Mouse (Mus musculus): ENCODE data around the gene Gbp10. TPM values are rescaled to one million over a fixed set of nuclear protein-coding genes. Genes with fewer than 3 reads are reported as not detected.
"Not testable (repeated sequence)": the region's sequence is repeated elsewhere in the genome, so short reads cannot be mapped to it uniquely, and the experiment has no call there.

Gene Gbp10
- total RNA-seq (2021) = not detected
- long read RNA-seq = 0 reads

DNA sequence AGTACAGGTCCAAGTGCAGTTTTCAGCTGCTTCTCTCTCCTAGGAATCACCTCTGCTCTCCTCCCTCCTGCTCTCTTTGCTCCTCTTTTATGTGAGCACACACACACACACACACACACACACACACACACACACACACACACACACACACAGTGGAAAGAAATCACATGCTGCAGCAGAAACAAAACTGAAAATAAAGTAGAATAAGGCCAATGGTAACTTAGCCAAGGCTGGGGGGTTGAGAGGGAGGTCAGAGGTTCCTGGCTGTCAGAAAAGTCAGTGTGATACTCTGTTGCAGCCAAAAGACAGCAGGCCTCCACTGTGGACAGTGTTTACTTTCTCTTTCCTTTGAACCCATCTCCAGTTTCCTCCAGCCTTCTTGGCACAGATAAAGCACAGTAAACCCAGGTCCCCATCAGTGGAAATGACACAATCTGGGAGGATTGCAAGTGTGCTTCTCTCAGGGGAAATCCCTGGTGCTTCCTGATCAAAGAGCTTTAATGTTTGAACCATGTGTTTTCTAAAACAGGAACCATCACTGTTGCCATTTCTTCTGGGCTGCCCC, at the start of gene Gbp10:
Gene Gbp10, minus strand, starts transcription at position 51 of the 565 bp plus-strand sequence.
- not testable (repeated sequence) for DNase-seq (ENCODE audit: low spot score in 2 of 2)

DNA sequence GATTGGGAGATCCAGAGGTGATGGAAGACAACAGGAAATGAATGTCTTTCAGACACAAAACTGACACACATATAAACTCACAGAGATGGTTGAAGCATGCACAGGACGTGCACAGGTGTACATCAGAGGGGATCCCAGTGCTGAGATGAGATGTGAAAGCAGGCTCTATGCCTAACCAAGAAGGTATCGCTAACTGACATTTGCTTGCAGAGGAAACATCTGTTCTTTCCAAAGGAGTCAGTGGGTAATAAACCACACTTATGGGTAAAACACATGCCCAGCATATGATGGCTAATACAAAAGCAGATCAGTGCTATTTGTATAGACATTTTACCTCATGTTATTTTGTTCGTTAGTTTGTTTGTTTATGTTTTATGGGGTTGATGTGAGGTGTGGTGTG, 21.3 kb upstream of the Gbp10 start:
- not testable (repeated sequence) for DNase-seq (ENCODE audit: low spot score in 2 of 2)

DNA sequence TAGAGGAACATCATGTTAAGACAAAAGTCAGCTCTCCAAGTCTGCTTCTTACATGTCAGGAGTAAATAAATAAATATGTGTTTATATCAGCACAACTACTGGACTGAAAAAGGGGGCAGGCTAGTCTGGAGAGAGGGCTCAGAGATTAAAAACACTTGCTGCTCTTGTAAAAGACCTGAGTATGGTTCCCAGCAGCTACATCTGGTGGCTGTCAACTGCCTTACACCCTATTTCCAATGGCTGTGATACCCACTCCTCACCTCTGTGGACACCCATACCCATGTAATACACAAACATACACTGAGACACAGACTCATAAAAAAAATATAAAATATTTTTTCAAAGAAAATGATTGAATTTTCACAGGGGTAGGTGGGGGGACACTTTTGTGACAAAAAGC, 13.2 kb upstream of the Gbp10 start:
- no peak for DNase-seq (ENCODE audit: low spot score in 2 of 2)

DNA sequence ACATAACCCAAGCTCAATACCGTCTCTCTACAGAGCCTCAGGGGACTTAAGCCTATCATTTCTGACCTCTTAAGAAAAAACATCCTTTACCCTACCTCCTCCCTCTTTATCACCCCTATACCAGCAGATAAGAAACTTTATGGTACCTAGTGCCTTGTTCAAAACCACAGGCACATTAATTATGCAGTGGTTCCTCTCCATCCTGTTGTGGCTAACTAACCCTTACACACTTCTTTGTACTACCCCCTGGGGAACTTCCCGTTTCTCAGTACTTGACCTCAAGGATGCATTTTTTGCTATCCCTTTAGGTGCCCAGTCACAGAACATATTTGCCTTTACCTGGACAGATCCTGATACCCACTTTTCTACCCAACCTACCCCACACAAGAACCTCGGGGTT, 5.4 kb upstream of the Gbp10 start:
- DNase-seq (ENCODE audit: low spot score in 2 of 2) = not testable (repeated sequence)

DNA sequence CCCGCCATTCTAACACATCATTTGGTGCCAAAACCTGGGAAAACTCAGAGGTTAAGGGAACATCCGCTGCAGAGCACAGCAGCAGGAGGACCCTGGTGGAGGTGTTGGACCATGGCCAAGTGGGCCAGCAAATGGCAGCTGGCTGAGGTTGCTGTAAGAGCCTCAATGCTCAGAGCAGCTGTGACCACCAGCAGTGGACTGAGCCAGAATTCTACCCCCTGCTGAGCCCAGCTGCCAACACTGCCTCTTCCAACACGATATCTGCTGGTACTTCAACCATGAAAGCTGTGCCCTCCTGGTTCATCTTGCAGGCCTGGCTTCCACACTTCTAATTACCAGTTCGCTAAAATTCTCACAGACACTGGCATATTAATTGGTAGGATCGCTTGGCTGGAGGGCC, 1.6 kb upstream of the Gbp10 start:
- not testable (repeated sequence) for DNase-seq (ENCODE audit: low spot score in 2 of 2)

DNA sequence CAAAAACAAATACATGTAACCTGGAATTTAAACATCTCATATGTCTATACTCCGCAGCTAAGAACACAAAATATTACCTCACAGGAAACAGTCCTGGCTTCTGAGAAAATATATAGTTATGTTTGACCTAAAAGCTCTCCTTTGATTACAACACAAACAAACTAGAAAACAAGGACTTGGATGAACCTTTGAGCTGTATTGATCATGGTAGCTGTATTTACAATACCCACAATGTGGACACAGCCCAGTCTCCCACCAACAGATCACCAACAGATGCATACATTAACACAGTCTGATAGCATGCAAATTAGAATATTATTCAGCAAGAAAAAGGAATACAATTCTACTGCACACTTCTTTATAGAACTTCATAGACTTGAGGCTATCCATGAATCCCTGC, 931 bp downstream of the Gbp10 start:
- DNase-seq (ENCODE audit: low spot score in 2 of 2) = not testable (repeated sequence)

DNA sequence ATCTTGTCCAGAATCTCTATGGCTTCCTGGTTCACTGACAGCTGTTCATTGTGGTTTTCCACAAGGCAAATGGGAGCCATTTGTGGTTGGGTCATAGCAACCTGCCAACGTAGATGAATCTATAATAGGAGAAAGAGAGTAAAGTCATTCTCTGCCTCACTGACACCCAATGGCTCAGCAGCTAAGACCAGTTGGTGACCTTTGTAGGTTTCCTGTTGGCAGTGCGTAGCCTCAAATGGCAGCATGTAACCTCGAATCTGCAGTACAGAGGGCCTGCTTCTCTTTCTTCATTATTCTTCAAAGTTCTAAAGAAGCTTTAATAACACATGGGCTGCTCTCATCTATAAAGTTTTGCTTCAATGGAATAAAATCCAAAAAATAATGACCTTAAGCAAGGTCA, 3.3 kb downstream of the Gbp10 start:
- DNase-seq (ENCODE audit: low spot score in 2 of 2) = not testable (repeated sequence)

DNA sequence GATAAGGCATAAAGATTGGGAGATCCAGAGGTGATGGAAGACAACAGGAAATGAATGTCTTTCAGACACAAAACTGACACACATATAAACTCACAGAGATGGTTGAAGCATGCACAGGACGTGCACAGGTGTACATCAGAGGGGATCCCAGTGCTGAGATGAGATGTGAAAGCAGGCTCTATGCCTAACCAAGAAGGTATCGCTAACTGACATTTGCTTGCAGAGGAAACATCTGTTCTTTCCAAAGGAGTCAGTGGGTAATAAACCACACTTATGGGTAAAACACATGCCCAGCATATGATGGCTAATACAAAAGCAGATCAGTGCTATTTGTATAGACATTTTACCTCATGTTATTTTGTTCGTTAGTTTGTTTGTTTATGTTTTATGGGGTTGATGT, 30.4 kb downstream of the Gbp10 start:
- not testable (repeated sequence) for DNase-seq (ENCODE audit: low spot score in 2 of 2)

DNA sequence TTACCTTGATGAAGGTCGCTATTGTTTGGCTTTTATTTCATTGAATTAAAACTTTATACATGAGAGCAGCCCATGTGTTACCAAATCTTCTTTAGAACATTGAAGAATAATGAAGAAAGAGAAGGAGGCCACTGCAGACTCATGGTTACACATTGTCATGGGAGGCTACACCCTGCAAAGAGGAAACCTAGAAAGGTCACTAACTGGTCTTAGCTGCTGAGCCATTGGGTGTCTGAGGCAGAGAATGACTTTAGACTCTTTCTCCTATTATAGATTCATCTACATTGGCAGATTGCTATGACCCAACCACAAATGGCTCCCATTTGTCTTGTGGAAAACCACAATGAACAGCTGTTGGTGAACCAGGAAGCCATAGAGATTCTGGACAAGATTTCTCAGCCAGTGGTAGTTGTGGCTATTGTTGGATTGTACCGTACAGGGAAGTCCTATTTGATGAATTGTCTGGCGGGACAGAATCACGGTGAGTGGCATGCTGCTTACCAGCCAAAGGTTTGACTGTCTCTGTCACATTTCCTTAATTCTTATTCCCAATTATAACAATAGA, 38.5 kb downstream of the Gbp10 start:
- DNase-seq (ENCODE audit: low spot score in 2 of 2) = not testable (repeated sequence)

DNA sequence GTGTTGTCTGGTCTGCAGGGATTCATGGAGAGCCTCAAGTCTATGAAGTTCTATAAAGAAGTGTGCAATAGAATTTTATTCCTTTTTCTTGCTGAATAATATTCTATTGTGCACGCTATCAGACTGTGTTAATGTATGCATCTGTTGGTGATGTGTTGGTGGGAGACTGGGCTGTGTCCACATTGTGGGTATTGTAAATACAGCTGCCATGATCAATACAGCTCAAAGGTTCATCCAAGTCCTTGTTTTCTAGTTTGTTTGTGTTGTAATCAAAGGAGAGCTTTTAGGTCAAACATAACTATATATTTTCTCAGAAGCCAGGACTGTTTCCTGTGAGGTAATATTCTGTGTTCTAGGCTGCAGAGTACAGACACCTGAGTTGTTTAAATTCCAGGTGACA, 40.2 kb downstream of the Gbp10 start:
- not testable (repeated sequence) for DNase-seq (ENCODE audit: low spot score in 2 of 2)

DNA sequence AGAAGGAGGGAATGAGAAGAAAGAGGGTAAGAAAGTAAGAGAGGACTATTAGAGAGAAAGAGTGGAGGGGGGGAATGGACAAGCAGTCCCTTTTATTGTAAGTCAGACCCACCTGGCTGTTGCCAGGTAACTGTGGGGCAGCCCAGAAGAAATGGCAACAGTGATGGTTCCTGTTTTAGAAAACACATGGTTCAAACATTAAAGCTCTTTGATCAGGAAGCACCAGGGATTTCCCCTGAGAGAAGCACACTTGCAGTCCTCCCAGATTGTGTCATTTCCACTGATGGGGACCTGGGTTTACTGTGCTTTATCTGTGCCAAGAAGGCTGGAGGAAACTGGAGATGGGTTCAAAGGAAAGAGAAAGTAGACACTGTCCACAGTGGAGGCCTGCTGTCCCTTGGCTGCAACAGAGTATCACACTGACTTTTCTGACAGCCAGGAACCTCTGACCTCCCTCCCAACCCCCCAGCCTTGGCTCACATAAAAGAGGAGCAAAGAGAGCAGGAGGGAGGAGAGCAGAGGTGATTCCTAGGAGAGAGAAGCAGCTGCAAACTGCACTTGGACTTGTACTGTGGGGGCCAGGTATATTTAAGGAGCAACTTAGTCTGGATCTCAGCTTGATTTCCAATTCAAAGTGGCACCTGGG, 41.3 kb downstream of the Gbp10 start:
- not testable (repeated sequence) for DNase-seq (ENCODE audit: low spot score in 2 of 2)

DNA sequence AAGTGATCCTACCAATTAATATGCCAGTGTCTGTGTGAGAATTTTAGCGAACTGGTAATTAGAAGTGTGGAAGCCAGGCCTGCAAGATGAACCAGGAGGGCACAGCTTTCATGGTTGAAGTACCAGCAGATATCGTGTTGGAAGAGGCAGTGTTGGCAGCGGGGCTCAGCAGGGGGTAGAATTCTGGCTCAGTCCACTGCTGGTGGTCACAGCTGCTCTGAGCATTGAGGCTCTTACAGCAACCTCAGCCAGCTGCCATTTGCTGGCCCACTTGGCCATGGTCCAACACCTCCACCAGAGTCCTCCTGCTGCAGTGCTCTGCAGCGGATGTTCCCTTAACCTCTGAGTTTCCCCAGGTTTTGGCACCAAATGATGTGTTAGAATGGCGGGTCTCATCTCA, 43.0 kb downstream of the Gbp10 start:
- not testable (repeated sequence) for DNase-seq (ENCODE audit: low spot score in 2 of 2)

DNA sequence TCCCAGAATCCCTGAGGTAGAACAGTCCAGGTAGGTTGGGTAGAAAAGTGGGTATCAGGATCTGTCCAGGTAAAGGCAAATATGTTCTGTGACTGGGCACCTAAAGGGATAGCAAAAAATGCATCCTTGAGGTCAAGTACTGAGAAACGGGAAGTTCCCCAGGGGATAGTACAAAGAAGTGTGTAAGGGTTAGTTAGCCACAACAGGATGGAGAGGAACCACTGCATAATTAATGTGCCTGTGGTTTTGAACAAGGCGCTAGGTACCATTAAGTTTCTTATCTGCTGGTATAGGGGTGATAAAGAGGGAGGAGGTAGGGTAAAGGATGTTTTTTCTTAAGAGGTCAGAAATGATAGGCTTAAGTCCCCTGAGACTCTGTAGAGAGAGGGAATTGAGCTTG, 46.8 kb downstream of the Gbp10 start:
- not testable (repeated sequence) for DNase-seq (ENCODE audit: low spot score in 2 of 2)

DNA sequence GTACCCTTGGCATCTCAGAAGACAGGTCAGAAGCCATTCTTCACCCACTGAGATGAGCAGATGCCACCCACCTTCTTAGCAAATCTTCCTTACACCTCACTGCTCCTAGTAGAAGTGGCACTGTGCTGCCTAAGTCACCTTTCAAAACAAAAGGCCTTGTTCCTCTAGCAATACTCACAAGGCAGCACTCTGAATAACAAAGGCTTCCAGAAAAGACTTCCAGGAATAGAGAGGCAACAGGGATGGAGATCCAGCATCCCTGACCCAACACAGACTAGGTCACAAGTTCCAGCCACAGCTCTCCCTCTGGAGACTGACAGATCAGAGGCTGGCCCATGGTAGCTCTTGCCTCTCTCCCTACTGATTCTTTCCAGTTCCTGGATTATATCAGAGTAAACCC, 57.9 kb downstream of the Gbp10 start:
- DNase-seq (ENCODE audit: low spot score in 2 of 2) = no peak

Other genes with a start within 250 kb of the Gbp10 start
- gene Gbp9, start 100.0 kb downstream of the Gbp10 start, total RNA-seq (2021) = 1 to 10 TPM; 1.3 to 1.5 TPM
- under 1 TPM in 1 of 2 experiments, not detected in 1; 0.17 TPM for gene Gbp8, start 100.0 kb downstream of the Gbp10 start, total RNA-seq (2021)
- under 1 TPM; 0.67 to 0.79 TPM for gene Gbp4, start 99.9 kb downstream of the Gbp10 start, total RNA-seq (2021)
- gene Gm43302, start 54.2 kb upstream of the Gbp10 start, total RNA-seq (2021) = under 1 TPM in 1 of 2 experiments, not detected in 1; 0.18 TPM
- under 1 TPM; 0.91 to 0.99 TPM for gene Gbp6, start 54.2 kb upstream of the Gbp10 start, total RNA-seq (2021)
- gene Lrrc8b, start 176.2 kb upstream of the Gbp10 start, total RNA-seq (2021) = 10 to 100 TPM; 56.7 to 57.8 TPM

Measured in layer of hippocampus, adult 18-20 months (tissue).